Mouse (Mus musculus) forebrain, embryonic 11.5 days (tissue): ENCODE measurements around the gene Cnmd. TPM values are rescaled to one million over a fixed set of nuclear protein-coding genes. Genes with fewer than 3 reads are reported as not detected.

ENCODE experiments used
- ATAC-seq: fragments of 200-750 bp; cut with Nextera tagmentation; replicated peaks from 2 replicates; pipeline ENCODE4 v1.8.0; 2017; ENCODE audit warnings: moderate TSS enrichment; ENCODE audit not compliant: low FRiP score
- DNase-seq: peaks from one replicate; pipeline ENCODE4 v3.0.0-alpha.2; 2017; ENCODE audit warnings: low spot score
- H3K27ac ChIP-seq: fragments of 300-500 bp; sonication (generic); 2 replicates; pipeline ENCODE4 v1.5.1; 2014; ENCODE audit warnings: low read depth, low read length
- H3K27me3 ChIP-seq: fragments of 300-500 bp; sonication (generic); 2 replicates; pipeline ENCODE4 v1.6.1; 2014; ENCODE audit warnings: mild to moderate bottlenecking, low read length, mixed read lengths; ENCODE audit not compliant: control insufficient read depth, insufficient read depth
- H3K36me3 ChIP-seq: fragments of 300-500 bp; sonication (generic); 2 replicates; pipeline ENCODE4 v1.6.1; 2014; ENCODE audit warnings: mild to moderate bottlenecking, low read length, moderate library complexity, mixed read lengths; ENCODE audit not compliant: control insufficient read depth, insufficient read depth
- H3K4me1 ChIP-seq: fragments of 300-500 bp; sonication (generic); replicated peaks from 2 replicates; pipeline ENCODE4 v1.6.1; 2014; ENCODE audit warnings: low read length, mixed read lengths; ENCODE audit not compliant: control insufficient read depth, insufficient read depth
- H3K4me2 ChIP-seq: fragments of 300-500 bp; sonication (generic); 2 replicates; pipeline ENCODE4 v1.6.1; 2014; ENCODE audit warnings: low read depth, mild to moderate bottlenecking, low read length, moderate library complexity, mixed read lengths; ENCODE audit not compliant: severe bottlenecking
- H3K4me3 ChIP-seq: fragments of 300-500 bp; sonication (generic); 2 replicates; pipeline ENCODE4 v1.5.1; 2014; ENCODE audit warnings: low read depth, low read length
- H3K9ac ChIP-seq: fragments of 300-500 bp; sonication (generic); 2 replicates; pipeline ENCODE4 v1.6.1; 2014; ENCODE audit warnings: low read length
- H3K9me3 ChIP-seq: fragments of 300-500 bp; sonication (generic); 2 replicates; pipeline ENCODE4 v1.6.1; 2016; ENCODE audit warnings: low read length, mixed read lengths; ENCODE audit not compliant: control insufficient read depth
- WGBS: fragments of 180-500 bp; shearing (Covaris S2); extraction: QIAGEN DNeasy Blood & Tissue Kit; methylation state at CpG from one replicate; pipeline ENCODE4 v1.1.7; 2014; 5-methylcytosine and 5-hydroxymethylcytosine counted together
- polyA plus RNA-seq: library from polyadenylated mRNA; unstranded; fragments of >200 nt; fragmentation: Nextera tagmentation; extraction: Ambion mirVana; gene quantifications from 2 replicates; pipeline ENCODE4 v1.2.1, GENCODE M21; 2014

Gene Cnmd
- 3.4 and 4.1 TPM in 2 replicates for polyA plus RNA-seq

- ATAC-seq (no peak), DNase-seq (no peak)
- Histone ChIP-seq H3K4me3 (peak within 1 kb of the TSS; percentile 11; the same call in 1 of the 2 replicates), H3K4me2 (peak within 1 kb of the TSS; percentile 45), H3K9me3 (no peaks in the 10 kb centered on the region), H3K36me3 (no peaks in the 10 kb centered on the region), H3K27me3 (peaks cover 2% of the 10 kb centered on the region; the same call in 1 of the 2 replicates), H3K9ac (no peak within 1 kb of the TSS), H3K4me1 (peaks cover 2% of the 10 kb centered on the region; the same call in 1 of the 2 replicates), H3K27ac (no peak within 1 kb of the TSS)
- WGBS, result 58% methylated on average over 4 of the region's 4 CpGs
Measured at GRCm38 (mm10) chr14:79662001-79662400, at the start of gene Cnmd. Gene Cnmd (minus strand): TSS chr14:79662170.

- ATAC-seq, result no peak
- H3K27ac ChIP-seq, result no peak overlapping the region
- DNase-seq, result no peak
- H3K27me3 ChIP-seq, result no peaks in the 10 kb centered on the region
- no peak overlapping the region for H3K9ac ChIP-seq
- WGBS, result 51% methylated on average over 4 of the region's 4 CpGs
- H3K4me3 ChIP-seq, result no peak overlapping the region
- H3K36me3 ChIP-seq, result no peaks in the 10 kb centered on the region
- no peaks in the 10 kb centered on the region for H3K4me1 ChIP-seq
- H3K4me2 ChIP-seq, result no peak overlapping the region
- no peaks in the 10 kb centered on the region for H3K9me3 ChIP-seq
Measured at GRCm38 (mm10) chr14:79711301-79711700, 49.3 kb upstream of the Cnmd start.

DNA sequence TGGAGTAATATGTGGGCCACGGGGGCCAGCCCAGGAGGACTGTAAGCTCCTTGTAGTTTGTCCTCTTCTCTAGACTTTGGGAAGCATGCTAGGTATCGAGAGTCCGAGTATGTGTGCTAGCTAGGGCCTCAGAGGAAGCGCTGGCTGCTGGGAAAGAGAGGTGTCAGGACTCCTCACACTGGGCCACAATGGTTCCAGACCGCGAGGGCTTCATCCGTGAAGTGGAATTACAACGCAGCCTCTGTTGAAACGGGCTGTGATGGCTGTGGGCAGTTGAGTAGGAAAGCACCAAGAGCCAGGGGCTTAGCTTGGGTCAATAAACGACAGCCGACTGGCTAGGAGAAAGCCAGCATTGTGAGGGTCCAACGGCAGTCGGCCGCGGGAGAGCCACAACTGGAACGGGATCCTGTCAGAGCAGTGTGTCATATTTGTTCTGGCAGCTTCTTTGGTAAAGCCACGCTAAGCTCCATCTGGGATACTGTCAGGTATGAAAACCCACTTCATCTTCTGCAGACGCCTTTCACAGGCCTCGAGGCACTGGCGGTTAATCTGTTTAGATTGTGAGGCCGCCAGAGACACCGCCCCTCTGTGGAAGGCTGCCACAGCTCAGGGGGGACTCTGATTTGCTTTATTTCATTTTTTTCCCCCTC lies 41.7 kb upstream of the Cnmd start:
- ATAC-seq (no peak), DNase-seq (no peak)
- peaks cover 7% of the 10 kb centered on the region for H3K4me1 ChIP-seq
- WGBS, result 91% methylated on average over 22 of the region's 22 CpGs
- H3K4me3 ChIP-seq, result no peak overlapping the region
- H3K36me3 ChIP-seq, result no peaks in the 10 kb centered on the region
- H3K27ac ChIP-seq, result no peak overlapping the region
- H3K4me2 ChIP-seq, result no peak overlapping the region
- no peaks in the 10 kb centered on the region for H3K27me3 ChIP-seq
- H3K9ac ChIP-seq, result no peak overlapping the region
- H3K9me3 ChIP-seq, result no peaks in the 10 kb centered on the region

DNA sequence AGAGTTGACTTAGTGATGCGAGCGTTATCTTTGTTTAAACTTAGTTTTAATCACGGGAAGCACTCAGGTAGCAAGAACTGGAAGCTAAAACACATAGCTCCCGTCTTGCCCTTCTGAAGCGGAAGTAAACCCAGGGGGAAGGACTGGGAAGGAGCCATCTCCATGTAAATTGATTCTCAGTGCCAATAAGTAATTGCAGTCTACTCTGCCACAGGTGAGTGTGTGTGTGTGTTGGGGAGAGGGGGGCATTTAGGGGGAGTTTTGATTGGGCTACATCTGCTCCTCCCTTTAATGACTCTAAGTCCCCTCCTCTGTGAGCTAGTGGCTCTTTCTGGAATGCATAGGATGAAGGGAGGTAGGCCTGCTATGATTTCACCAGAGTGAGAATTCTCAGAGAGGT lies 39.6 kb upstream of the Cnmd start:
- H3K4me3 ChIP-seq, result no peak overlapping the region
- ATAC-seq (peak; percentile 40; the same call in 1 of the 2 replicates), DNase-seq (no peak)
- no peaks in the 10 kb centered on the region for H3K36me3 ChIP-seq
- H3K27me3 ChIP-seq, result no peaks in the 10 kb centered on the region
- WGBS, result 60% methylated on average over 5 of the region's 5 CpGs
- H3K4me2 ChIP-seq, result no peak overlapping the region
- no peak overlapping the region; the same call in 1 of the 2 replicates for H3K9ac ChIP-seq
- peaks cover 7% of the 10 kb centered on the region for H3K4me1 ChIP-seq
- H3K9me3 ChIP-seq, result no peaks in the 10 kb centered on the region
- H3K27ac ChIP-seq, result peak overlapping the region; percentile 59; the same call in 1 of the 2 replicates

DNA sequence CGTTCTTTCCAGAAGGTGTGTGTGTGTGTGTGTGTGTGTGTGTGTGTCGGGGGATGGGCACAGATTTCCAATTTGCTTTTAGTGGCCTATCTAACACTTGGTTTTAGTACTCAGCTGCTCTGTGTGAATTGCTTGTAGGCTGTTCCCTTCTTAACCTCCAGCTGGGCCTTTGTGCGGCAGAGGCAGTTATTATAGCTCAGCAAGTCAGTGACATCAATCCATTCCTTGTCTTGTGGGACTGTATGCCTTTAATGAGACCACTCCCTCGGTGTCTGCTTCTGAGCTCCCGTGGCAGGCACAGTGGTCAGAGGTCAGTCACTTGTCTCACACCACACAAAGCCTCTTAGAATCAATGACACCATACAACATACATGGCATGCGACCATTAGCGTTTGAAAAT lies 39.1 kb upstream of the Cnmd start:
- Histone ChIP-seq H3K27me3 (no peaks in the 10 kb centered on the region), H3K4me1 (peaks cover 7% of the 10 kb centered on the region), H3K4me2 (no peak overlapping the region), H3K27ac (peak overlapping the region; percentile 59; the same call in 1 of the 2 replicates), H3K36me3 (no peaks in the 10 kb centered on the region), H3K4me3 (no peak overlapping the region), H3K9ac (no peak overlapping the region), H3K9me3 (no peaks in the 10 kb centered on the region)
- DNase-seq (peak; percentile 57), ATAC-seq (peak; percentile 77)
- WGBS, result 16% methylated on average over 7 of the region's 7 CpGs

DNA sequence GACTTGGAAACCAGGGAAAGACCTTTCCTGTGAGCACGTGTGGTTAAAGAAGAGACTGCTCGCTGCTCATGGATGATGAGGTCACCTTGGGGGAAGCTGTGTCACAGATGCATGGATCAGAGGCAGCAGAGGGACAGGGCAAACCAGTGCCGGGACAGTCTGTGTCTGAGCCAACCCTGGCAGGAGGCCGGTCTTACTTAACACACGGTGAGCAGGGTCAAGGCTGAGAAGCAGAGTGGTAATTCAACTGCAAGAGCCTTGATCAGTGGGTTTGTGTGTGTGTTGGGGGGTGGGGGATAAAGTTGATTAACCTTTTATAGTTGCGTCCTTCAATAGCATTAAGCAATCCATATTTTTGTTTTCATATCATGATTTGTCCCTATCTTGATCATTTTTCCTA lies 37.4 kb upstream of the Cnmd start:
- Histone ChIP-seq H3K36me3 (no peaks in the 10 kb centered on the region), H3K4me3 (no peak overlapping the region), H3K4me2 (no peak overlapping the region), H3K4me1 (peaks cover 7% of the 10 kb centered on the region), H3K9me3 (no peaks in the 10 kb centered on the region), H3K27ac (no peak overlapping the region), H3K9ac (no peak overlapping the region), H3K27me3 (no peaks in the 10 kb centered on the region)
- no peak for ATAC-seq
- WGBS, result 70% methylated on average over 6 of the region's 6 CpGs
- DNase-seq, result no peak

- Histone ChIP-seq H3K4me1 (no peaks in the 10 kb centered on the region), H3K4me3 (no peak overlapping the region), H3K27ac (no peak overlapping the region), H3K9me3 (no peaks in the 10 kb centered on the region), H3K36me3 (no peaks in the 10 kb centered on the region), H3K9ac (no peak overlapping the region), H3K27me3 (no peaks in the 10 kb centered on the region), H3K4me2 (no peak overlapping the region)
- 91% methylated on average over 7 of the region's 7 CpGs for WGBS
- ATAC-seq (no peak), DNase-seq (no peak)
Measured at GRCm38 (mm10) chr14:79690068-79690844, 28.3 kb upstream of the Cnmd start.

DNA sequence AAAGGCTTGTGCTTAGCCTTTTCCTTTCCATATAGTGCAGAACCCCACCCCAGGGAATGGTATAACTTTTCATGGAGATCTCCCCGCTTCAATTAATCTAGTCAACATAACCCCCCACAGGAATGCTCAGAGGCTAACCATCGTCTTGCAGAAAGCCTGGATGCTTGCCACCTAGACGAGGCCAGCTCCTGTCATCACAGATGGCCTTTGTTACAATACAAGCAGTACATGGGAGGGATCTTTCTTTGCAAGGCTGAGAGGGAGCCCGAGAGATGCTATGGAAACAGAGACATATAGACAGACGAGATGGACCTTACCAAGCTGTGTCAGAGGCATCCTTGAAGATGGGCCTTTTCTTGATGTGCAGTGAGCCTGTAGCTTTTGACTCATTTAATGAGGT lies 18.7 kb upstream of the Cnmd start:
- Histone ChIP-seq H3K4me3 (no peak overlapping the region), H3K9me3 (no peaks in the 10 kb centered on the region), H3K27ac (no peak overlapping the region), H3K4me2 (no peak overlapping the region), H3K27me3 (no peaks in the 10 kb centered on the region), H3K36me3 (no peaks in the 10 kb centered on the region), H3K9ac (no peak overlapping the region), H3K4me1 (peaks cover 5% of the 10 kb centered on the region; the same call in 1 of the 2 replicates)
- no peak for DNase-seq
- WGBS, result 72% methylated on average over 5 of the region's 5 CpGs
- ATAC-seq, result no peak
